Mouse (Mus musculus) splenic B cell, adult 2 months (primary cell): ENCODE measurements around the gene Gprc5c.

Source experiments
- DNase-seq: peaks from one replicate; pipeline ENCODE4 v3.0.0-alpha.2; 2011; ENCODE audit warnings: low read depth, low spot score
- H3K27me3 ChIP-seq: 2 replicates; pipeline ENCODE4 v1.6.1; 2012; ENCODE audit warnings: mild to moderate bottlenecking, low read length, moderate library complexity, mixed read lengths; ENCODE audit not compliant: control insufficient read depth, poor library complexity, insufficient read depth, severe bottlenecking
- H3K36me3 ChIP-seq: 2 replicates; pipeline ENCODE4 v1.6.1; 2012; ENCODE audit warnings: mild to moderate bottlenecking, low read length, moderate library complexity, mixed read lengths; ENCODE audit not compliant: control insufficient read depth, poor library complexity, insufficient read depth, severe bottlenecking

The Gprc5c gene

GRCm38 (mm10) chr11:114869787-114870186 lies 18.8 kb downstream of the Gprc5c start:
- H3K27me3 ChIP-seq: no peaks in the 10 kb centered on the region
- no peaks in the 10 kb centered on the region for H3K36me3 ChIP-seq
- no peak for DNase-seq

DNA sequence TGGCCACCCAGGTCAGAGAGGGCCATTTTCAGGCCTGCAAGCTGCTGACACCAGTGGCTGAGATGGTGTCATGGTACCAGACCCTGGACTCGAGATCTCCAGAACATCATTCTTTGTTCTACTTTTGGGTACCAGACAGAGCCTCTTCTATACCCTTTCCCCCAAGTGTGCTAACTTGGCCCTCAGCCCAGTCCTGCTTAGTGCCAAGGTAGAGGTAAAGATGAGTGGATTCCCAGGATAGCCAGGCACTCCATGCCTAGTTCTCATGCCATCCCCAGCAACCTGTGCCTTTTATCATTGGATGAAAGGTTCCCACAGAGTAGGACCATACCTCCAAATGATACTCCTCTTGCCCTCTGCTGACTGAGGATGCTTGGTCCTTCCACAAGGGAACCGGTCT lies 20.6 kb downstream of the Gprc5c start:
- Histone ChIP-seq H3K27me3 (no peaks in the 10 kb centered on the region), H3K36me3 (no peaks in the 10 kb centered on the region)
- DNase-seq: no peak

DNA sequence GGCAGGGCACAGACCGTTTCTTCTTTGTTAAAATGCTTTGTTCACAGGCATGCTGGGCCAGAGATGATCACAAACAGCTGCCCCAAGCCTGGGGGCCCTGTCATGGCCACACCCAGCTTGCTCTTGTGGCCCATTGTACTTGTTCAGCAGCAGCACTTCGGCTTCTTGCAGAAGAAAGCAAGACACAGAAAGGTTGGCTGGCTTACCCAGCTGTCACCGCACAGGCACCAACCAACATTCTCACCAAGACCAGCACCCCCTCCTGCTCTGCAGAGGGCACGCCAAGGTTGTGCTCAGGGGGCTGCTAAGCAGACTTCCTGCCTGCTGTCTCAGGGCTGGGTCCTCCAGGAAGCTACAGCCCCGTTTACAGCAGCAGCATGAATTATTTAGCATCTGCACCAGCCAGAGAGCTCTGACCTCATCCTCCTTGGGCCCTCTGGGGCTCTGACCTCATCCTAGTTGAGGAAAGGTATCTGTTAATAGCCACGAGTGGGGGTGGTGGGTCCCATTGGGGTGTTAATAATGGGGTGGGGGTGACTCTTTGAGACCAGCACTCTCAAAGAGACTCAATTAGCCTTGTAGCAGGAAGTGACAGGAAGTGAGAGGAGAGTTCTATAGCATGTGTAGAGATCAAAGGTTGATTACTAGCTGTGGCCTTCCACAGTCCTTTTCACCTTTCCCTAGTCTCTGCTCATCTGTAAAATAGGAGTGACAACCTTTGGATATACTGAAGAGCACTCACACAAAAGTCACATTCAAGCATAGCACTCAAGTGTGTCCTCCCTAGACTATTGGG lies 22.3 kb downstream of the Gprc5c start:
- H3K36me3 ChIP-seq: no peaks in the 10 kb centered on the region
- DNase-seq: no peak
- no peaks in the 10 kb centered on the region for H3K27me3 ChIP-seq

DNA sequence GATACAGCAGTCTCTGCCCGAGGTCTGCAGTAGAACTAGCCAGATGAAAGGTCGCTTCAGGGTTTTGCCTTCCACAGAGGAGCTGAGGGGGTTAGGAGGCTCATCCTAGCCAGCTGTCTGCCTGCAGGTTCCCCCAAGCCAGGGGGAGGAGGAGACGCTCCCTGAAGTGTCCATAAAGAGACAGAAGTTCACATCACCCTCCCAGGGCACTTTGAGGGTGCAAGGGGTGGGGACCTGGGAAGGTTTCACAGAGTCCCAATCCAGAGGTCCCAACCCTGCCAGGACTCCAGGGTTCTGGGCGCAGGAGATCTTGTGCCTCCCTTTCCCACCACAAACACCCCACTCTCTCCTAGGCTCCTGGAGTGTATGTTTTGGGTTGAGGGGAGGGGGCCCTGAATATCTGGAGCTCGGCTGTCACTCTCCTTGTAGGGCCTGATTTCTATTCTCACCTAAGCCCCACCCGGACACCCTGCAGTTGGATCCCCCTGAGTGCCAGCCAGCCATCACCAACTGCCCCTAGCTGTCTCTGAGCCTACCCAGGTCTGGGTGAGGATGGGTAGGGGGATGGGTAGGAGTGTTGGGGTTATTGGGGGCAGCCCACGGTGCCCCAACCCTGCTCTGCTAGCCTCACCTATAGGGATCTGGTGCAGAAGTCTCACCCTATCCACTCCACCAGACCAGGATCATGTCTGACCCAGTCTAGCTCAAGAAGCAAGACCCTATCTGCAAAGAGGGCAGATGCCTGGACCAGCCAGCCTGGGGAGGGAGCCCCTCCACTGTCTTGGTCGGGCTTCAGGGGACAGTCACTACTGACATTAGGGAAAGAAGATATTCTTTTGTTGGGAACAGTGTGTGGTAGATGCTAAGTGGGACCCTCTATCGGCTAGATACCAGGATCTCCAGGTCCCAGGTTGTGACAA lies 23.5 kb downstream of the Gprc5c start:
- no peak for DNase-seq
- H3K36me3 ChIP-seq: no peaks in the 10 kb centered on the region

GRCm38 (mm10) chr11:114875301-114875801 lies 24.4 kb downstream of the Gprc5c start:
- no peaks in the 10 kb centered on the region for H3K36me3 ChIP-seq
- DNase-seq: peak; percentile 26
- H3K27me3 ChIP-seq: no peaks in the 10 kb centered on the region

More for the DNA sequence above, 23.5 kb downstream of the Gprc5c start:
- H3K27me3 ChIP-seq: no peaks in the 10 kb centered on the region

- Histone ChIP-seq H3K36me3 (no peaks in the 10 kb centered on the region), H3K27me3 (no peaks in the 10 kb centered on the region)
- no peak for DNase-seq
These were observed 25.2 kb downstream of the Gprc5c start for GRCm38 (mm10) chr11:114876176-114876575.

GRCm38 (mm10) chr11:114876621-114877020 lies 25.7 kb downstream of the Gprc5c start:
- DNase-seq: no peak
- H3K27me3 ChIP-seq: no peaks in the 10 kb centered on the region
- no peaks in the 10 kb centered on the region for H3K36me3 ChIP-seq

DNA sequence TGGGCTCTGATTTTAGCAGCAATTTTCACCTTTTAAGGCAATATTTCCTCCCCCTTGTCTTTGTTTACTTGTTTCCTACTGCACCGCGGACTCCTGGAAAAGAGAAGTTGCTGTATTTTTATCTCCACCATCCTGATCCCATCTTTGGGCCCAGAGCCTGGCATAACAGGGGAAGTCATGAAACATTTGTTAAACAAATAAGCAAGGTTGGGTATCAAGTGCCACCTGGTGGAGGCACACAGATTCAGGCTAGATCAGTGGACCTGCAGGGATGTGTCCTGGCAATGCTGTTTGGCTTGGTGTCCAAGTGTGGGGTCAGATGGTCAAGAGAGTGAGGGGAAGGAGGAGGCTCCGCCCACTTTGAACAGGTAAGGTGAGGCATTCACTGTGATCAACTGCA lies 26.2 kb downstream of the Gprc5c start:
- Histone ChIP-seq H3K27me3 (no peaks in the 10 kb centered on the region), H3K36me3 (no peaks in the 10 kb centered on the region)
- peak; percentile 63 for DNase-seq

GRCm38 (mm10) chr11:114879666-114880065 lies 28.7 kb downstream of the Gprc5c start:
- Histone ChIP-seq H3K36me3 (no peaks in the 10 kb centered on the region), H3K27me3 (no peaks in the 10 kb centered on the region)
- peak; percentile 68 for DNase-seq

DNA sequence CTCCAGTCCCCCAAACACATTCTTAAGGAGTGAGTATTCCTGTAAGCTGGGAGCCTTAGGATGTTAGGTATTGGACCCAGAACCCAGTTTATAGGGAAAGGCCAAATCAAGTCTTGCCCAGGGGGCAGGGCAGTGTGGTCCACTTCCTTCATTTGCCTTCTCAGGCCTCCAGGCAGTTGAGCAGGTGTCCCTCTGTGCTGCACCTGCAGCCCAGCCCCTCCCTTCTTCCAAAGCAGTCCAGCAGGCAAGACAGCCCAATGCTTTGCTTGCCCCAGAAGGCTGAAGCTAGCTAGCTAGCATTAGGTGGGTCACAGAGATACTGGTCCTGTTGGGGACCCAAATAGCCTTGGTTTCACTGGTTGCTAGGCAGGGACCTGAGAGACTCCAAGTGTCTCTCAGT lies 29.2 kb downstream of the Gprc5c start:
- Histone ChIP-seq H3K36me3 (no peaks in the 10 kb centered on the region), H3K27me3 (no peaks in the 10 kb centered on the region)
- no peak for DNase-seq

GRCm38 (mm10) chr11:114880589-114880988 lies 29.6 kb downstream of the Gprc5c start:
- peak; percentile 74 for DNase-seq
- H3K27me3 ChIP-seq: no peaks in the 10 kb centered on the region
- H3K36me3 ChIP-seq: no peaks in the 10 kb centered on the region

DNA sequence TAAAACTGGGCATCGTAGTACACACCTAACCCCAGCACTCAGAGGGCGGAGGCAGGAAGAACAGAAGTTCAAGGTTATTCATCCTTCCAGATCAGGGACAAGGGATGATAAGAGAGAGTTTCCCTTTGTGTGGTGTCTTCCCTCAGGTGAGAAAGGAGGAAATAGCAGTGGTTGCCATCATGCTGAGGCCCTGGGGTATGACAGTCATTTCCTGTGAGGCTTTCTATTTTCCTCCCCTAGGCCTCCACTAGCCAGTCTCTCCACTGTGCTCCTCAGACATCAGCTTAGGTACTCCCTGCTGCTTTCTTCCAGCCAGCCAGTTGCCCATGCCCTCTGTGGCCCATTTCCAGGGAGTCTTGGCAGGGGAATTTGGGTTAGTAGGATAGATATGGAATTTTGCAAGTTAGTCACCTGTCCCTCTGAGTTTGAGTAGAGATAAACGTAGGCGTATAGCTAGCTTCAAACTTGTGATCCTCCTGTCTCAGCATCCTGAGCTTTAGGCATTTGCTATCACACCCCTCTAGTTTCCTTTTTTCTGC lies 32.4 kb downstream of the Gprc5c start:
- DNase-seq: peak; percentile 54
- no peaks in the 10 kb centered on the region for H3K27me3 ChIP-seq

DNA sequence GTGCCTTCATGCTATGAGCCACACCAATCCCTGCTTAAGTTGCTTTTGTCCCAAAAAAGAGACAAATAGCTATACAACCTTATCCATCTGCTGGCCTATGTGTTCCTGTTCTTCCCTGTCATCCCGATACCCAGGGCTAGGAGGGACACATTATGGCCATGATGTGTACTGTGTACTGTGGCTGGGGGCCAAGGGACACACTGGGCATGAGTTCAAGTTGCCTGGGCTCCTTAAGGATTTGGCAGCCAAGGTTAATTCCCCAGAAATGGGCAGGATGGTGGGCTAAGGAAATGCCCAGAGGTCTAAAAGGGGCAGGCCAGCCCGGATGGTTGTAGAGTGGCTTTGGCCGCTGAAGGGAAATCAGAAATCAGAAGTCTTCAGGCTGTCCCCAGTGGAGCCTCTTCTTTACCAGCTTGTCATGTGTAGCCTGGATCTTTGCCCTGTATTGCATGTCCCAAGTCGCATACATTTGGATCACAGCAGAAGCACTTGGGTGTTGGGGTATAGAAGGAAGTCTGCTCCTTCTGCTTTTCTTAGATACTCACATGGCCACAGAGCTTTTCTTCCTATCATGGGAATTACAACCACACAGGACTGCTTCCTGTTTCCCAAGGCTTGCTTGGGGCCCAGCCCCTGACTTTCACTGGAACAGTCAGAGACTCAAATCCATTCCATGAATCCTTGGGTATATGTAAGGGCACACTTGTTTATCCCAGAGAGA lies 33.6 kb downstream of the Gprc5c start:
- Histone ChIP-seq H3K36me3 (no peaks in the 10 kb centered on the region), H3K27me3 (no peaks in the 10 kb centered on the region)
- no peak for DNase-seq

More for the DNA sequence above, 32.4 kb downstream of the Gprc5c start:
- no peaks in the 10 kb centered on the region for H3K36me3 ChIP-seq

DNA sequence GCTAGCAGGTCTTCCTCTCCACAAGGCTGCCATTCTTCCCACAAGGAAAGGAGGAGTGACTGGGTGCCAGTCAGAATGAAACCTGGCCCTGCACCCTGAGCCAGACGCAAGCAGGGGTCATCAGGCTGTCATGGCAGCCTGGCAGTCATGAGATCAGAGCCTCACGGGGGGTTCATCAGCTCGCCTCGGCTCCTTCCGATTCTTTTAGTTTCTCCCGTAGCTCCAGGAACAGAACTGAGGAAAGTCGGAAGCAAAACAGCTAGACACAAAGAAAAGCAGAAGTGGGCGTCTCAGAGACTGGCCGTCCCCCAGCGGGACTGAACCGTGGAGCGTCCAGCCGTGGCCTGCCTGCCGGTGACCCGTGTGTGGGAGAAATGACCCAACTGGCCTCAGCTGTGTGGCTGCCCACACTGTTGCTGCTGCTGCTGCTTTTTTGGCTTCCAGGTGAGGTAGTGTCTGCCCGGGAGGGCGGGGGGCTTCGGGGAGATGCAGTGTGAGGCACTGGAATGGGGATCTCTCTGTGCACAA lies 39.1 kb downstream of the Gprc5c start, which contains the start of gene Cd300a:
Gene Cd300a (plus strand): TSS at position 51 of the 528 bp plus-strand sequence.
- Histone ChIP-seq H3K27me3 (no peaks in the 10 kb centered on the region), H3K36me3 (no peaks in the 10 kb centered on the region)
- DNase-seq: peak; percentile 44
